Mouse (Mus musculus): ENCODE data around the gene Iqcd. TPM values are rescaled to one million over a fixed set of nuclear protein-coding genes. Genes with fewer than 3 reads are reported as not detected.

Gene Iqcd
- polyA plus RNA-seq, 1 experiment from 2014 or later, result 1.0 TPM

- Histone ChIP-seq H3K27me3 (replicated peaks; ENCODE audit: control insufficient read depth, insufficient read depth, low read length) (peaks cover 24% of the 10 kb centered on the region), H3K36me3 (ENCODE audit: control insufficient read depth, insufficient read depth) (no peaks in the 10 kb centered on the region), H3K4me2 (ENCODE audit: low read length) (no peak overlapping the region), H3K4me3 (replicated peaks; ENCODE audit: low read length) (no peak overlapping the region), H3K27ac (ENCODE audit: low read length) (no peak overlapping the region), H3K9me3 (ENCODE audit: control insufficient read depth, low read length) (no peaks in the 10 kb centered on the region), H3K4me1 (replicated peaks; ENCODE audit: control insufficient read depth, insufficient read depth, low read length) (peaks cover 13% of the 10 kb centered on the region), H3K9ac (replicated peaks; ENCODE audit: low read depth, low read length) (no peak overlapping the region)
- 91% methylated on average over 3 of the region's 4 CpGs for WGBS
- ATAC-seq, result no peak
Observed at GRCm38 (mm10) chr5:120647361-120647760, 58.5 kb downstream of the Iqcd start.

DNA sequence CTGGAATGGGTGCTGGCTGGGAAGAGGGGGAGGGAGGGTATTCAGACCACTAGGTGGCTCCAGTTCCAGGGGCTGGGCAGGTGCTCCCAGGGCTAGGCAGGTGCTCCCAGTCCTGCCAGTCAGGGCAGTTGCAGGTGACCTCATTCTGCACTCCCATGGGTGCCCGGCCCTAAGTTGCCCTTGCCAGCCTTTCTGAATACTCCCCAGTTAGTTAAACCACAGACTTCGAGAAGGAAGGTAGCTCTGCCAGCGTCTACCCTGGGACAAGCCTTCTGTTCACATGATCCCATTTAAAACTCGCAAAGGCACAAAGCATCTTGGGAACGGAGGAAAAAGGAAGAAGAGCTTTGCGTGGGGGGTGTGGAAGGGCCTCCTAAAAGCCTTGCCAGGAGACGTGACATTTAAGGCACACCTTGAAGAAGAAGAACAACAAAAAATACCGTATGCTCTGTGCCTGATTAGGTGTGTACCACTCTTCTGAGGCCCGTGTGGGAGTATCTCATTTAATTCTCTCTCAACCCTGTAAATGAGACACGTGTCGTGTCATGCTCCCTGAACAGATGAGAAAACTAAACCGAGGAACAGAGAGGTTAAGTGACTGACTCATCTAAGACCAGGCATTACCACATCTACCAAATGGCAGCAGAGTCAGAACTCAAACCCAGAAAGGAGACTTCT lies 59.1 kb downstream of the Iqcd start:
- Histone ChIP-seq H3K27ac (ENCODE audit: low read length) (no peak overlapping the region), H3K4me1 (replicated peaks; ENCODE audit: control insufficient read depth, insufficient read depth, low read length) (peaks cover 13% of the 10 kb centered on the region), H3K4me2 (ENCODE audit: low read length) (no peak overlapping the region), H3K4me3 (replicated peaks; ENCODE audit: low read length) (no peak overlapping the region), H3K27me3 (replicated peaks; ENCODE audit: control insufficient read depth, insufficient read depth, low read length) (peaks cover 24% of the 10 kb centered on the region), H3K9ac (replicated peaks; ENCODE audit: low read depth, low read length) (no peak overlapping the region), H3K36me3 (ENCODE audit: control insufficient read depth, insufficient read depth) (no peaks in the 10 kb centered on the region), H3K9me3 (ENCODE audit: control insufficient read depth, low read length) (no peaks in the 10 kb centered on the region)
- ATAC-seq, result no peak
- WGBS, result 37% methylated on average over 12 of the region's 12 CpGs

GRCm38 (mm10) chr5:120648569-120649373 lies 60.0 kb downstream of the Iqcd start, which contains the start of gene Rasal1:
Rasal1 (plus strand) TSS chr5:120648812.
- Histone ChIP-seq H3K27ac (ENCODE audit: low read length) (no peak within 1 kb of the TSS), H3K4me3 (replicated peaks; ENCODE audit: low read length) (peak within 1 kb of the TSS; percentile 9), H3K9me3 (ENCODE audit: control insufficient read depth, low read length) (no peaks in the 10 kb centered on the region), H3K4me1 (replicated peaks; ENCODE audit: control insufficient read depth, insufficient read depth, low read length) (peaks cover 19% of the 10 kb centered on the region), H3K27me3 (replicated peaks; ENCODE audit: control insufficient read depth, insufficient read depth, low read length) (peaks cover 24% of the 10 kb centered on the region), H3K4me2 (ENCODE audit: low read length) (peak within 1 kb of the TSS; percentile 48), H3K36me3 (ENCODE audit: control insufficient read depth, insufficient read depth) (no peaks in the 10 kb centered on the region), H3K9ac (replicated peaks; ENCODE audit: low read depth, low read length) (peak within 1 kb of the TSS; percentile 25; the same call in 1 of the 2 replicates)
- ATAC-seq, result peak; percentile 43
- WGBS, result 1% methylated on average over 50 of the region's 53 CpGs

- Histone ChIP-seq H3K9me3 (ENCODE audit: control insufficient read depth, low read length) (no peaks in the 10 kb centered on the region), H3K27me3 (replicated peaks; ENCODE audit: control insufficient read depth, insufficient read depth, low read length) (peaks cover 24% of the 10 kb centered on the region), H3K4me2 (ENCODE audit: low read length) (peak overlapping the region; percentile 48), H3K36me3 (ENCODE audit: control insufficient read depth, insufficient read depth) (no peaks in the 10 kb centered on the region), H3K4me3 (replicated peaks; ENCODE audit: low read length) (peak overlapping the region; percentile 9), H3K4me1 (replicated peaks; ENCODE audit: control insufficient read depth, insufficient read depth, low read length) (peaks cover 22% of the 10 kb centered on the region), H3K27ac (ENCODE audit: low read length) (no peak overlapping the region), H3K9ac (replicated peaks; ENCODE audit: low read depth, low read length) (peak overlapping the region; percentile 25; the same call in 1 of the 2 replicates)
- WGBS, result under 1% methylated on average over 21 of the region's 21 CpGs
- ATAC-seq, result no peak
Observed at GRCm38 (mm10) chr5:120649374-120649933, 60.6 kb downstream of the Iqcd start.

GRCm38 (mm10) chr5:120649938-120650337 lies 61.1 kb downstream of the Iqcd start:
- H3K9me3 ChIP-seq (ENCODE audit: control insufficient read depth, low read length), result no peaks in the 10 kb centered on the region
- no peak overlapping the region for H3K4me3 ChIP-seq (replicated peaks; ENCODE audit: low read length)
- H3K36me3 ChIP-seq (ENCODE audit: control insufficient read depth, insufficient read depth), result no peaks in the 10 kb centered on the region
- peaks cover 24% of the 10 kb centered on the region for H3K27me3 ChIP-seq (replicated peaks; ENCODE audit: control insufficient read depth, insufficient read depth, low read length)
- no peak overlapping the region for H3K9ac ChIP-seq (replicated peaks; ENCODE audit: low read depth, low read length)
- no peak overlapping the region for H3K4me2 ChIP-seq (ENCODE audit: low read length)
- WGBS, result 22% methylated on average over 13 of the region's 13 CpGs
- peaks cover 26% of the 10 kb centered on the region for H3K4me1 ChIP-seq (replicated peaks; ENCODE audit: control insufficient read depth, insufficient read depth, low read length)
- H3K27ac ChIP-seq (ENCODE audit: low read length), result no peak overlapping the region
- ATAC-seq, result no peak

DNA sequence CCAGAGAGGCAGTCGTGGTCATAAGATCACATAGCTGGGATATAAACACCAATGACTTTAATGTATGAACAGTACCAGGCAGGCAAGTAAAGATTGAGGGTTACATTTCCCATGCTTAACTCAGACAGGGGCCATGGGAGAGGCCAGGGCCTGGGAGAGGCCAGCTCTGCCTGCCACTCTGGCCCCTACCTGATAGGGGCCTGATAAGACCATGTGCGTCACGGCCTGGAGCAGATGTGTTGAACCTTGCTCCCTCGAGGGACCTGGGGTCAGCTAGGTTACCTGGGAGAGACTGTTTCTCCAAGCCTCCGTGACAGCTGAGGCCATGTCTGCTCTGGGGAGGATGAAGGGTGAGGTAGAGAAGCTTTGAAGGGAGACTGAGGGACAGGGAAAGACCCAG lies 62.4 kb downstream of the Iqcd start:
- Histone ChIP-seq H3K4me3 (replicated peaks; ENCODE audit: low read length) (no peak overlapping the region), H3K4me2 (ENCODE audit: low read length) (no peak overlapping the region), H3K9ac (replicated peaks; ENCODE audit: low read depth, low read length) (no peak overlapping the region), H3K27ac (ENCODE audit: low read length) (no peak overlapping the region), H3K9me3 (ENCODE audit: control insufficient read depth, low read length) (no peaks in the 10 kb centered on the region), H3K4me1 (replicated peaks; ENCODE audit: control insufficient read depth, insufficient read depth, low read length) (peaks cover 26% of the 10 kb centered on the region), H3K36me3 (ENCODE audit: control insufficient read depth, insufficient read depth) (no peaks in the 10 kb centered on the region), H3K27me3 (replicated peaks; ENCODE audit: control insufficient read depth, insufficient read depth, low read length) (peaks cover 24% of the 10 kb centered on the region)
- WGBS, result 83% methylated on average over 5 of the region's 5 CpGs
- no peak for ATAC-seq

DNA sequence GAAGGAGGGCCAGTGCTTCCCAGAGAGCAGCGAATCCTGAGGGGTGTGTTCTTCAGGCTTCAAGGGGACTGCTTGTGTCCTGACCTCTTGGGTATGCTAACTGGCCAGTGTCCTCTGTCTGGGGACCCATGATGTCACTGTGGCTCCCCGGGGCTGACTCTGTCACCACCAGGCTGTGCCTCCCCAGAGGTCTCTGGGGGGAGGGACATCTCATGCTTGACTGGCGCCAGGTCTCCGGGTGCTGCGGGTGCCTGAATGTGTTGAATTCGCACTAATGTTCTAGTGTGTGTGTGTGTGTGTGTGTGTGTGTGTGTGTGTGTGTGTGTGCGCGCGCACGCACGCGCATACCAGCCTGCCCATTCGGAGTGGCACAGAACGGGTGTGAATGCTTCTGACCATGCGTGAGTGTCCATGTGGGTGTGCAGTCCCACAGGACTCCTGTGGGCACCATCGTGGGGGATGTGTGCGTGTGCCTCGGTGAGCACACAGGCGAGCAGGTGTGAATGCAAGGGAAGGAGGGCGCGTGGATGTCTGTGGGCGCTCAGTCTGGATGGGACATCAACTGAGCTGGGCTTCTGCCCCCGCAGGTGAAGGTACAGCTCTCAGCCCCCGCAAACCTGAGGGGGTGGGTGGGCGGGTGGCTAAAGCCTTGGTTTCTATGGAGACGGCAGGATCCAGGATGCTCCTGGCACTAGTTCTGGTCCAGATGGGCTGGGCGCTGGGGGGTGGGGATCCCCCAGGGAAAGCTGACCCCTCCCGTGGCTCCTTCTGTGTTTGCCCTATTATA lies 64.3 kb downstream of the Iqcd start:
- ATAC-seq, result peak; percentile 27; the same call in 1 of the 2 replicates
- Histone ChIP-seq H3K36me3 (ENCODE audit: control insufficient read depth, insufficient read depth) (no peaks in the 10 kb centered on the region), H3K4me3 (replicated peaks; ENCODE audit: low read length) (no peak overlapping the region), H3K27me3 (replicated peaks; ENCODE audit: control insufficient read depth, insufficient read depth, low read length) (peaks cover 20% of the 10 kb centered on the region), H3K9ac (replicated peaks; ENCODE audit: low read depth, low read length) (no peak overlapping the region), H3K27ac (ENCODE audit: low read length) (no peak overlapping the region), H3K9me3 (ENCODE audit: control insufficient read depth, low read length) (no peaks in the 10 kb centered on the region), H3K4me1 (replicated peaks; ENCODE audit: control insufficient read depth, insufficient read depth, low read length) (peaks cover 26% of the 10 kb centered on the region), H3K4me2 (ENCODE audit: low read length) (no peak overlapping the region)
- 71% methylated on average over 27 of the region's 28 CpGs for WGBS

DNA sequence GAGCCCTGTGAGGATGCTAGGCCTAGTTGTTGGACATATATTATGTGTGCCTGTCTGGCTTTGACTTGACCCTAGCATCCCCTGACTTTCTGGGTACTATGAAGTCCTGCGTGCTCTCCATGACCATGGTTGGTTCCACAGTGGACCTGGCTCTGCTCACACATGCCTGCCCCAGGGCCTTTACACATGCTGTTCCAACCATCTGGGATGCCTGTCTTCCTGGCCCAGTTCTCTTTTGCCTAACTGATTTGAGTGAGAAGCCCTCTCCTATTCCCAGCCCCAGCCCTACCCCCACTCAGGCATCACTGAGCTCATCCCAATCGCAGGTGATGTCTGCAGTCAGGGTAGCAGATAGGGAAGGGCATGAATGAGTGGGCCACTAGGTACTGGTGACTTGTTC lies 65.1 kb downstream of the Iqcd start:
- WGBS, result 83% methylated on average over 2 of the region's 2 CpGs
- ATAC-seq, result no peak
- Histone ChIP-seq H3K4me3 (replicated peaks; ENCODE audit: low read length) (no peak overlapping the region), H3K27ac (ENCODE audit: low read length) (no peak overlapping the region), H3K4me1 (replicated peaks; ENCODE audit: control insufficient read depth, insufficient read depth, low read length) (peaks cover 22% of the 10 kb centered on the region), H3K9me3 (ENCODE audit: control insufficient read depth, low read length) (no peaks in the 10 kb centered on the region), H3K4me2 (ENCODE audit: low read length) (no peak overlapping the region), H3K36me3 (ENCODE audit: control insufficient read depth, insufficient read depth) (no peaks in the 10 kb centered on the region), H3K9ac (replicated peaks; ENCODE audit: low read depth, low read length) (no peak overlapping the region), H3K27me3 (replicated peaks; ENCODE audit: control insufficient read depth, insufficient read depth, low read length) (peaks cover 18% of the 10 kb centered on the region)
